Mouse (Mus musculus) erythroblast, embryonic 14.5 days (primary cell): ENCODE measurements around the gene Med19.

Experiments used
- GATA1 ChIP-seq: IDR thresholded peaks from 2 replicates; pipeline ENCODE4 v1.6.1; 2012; ENCODE audit warnings: low read length, inconsistent platforms, mixed read lengths
- TAL1 ChIP-seq: IDR thresholded peaks from 3 replicates; pipeline ENCODE4 v1.6.1; 2012; ENCODE audit warnings: low read length, inconsistent platforms, mixed read lengths

DNA sequence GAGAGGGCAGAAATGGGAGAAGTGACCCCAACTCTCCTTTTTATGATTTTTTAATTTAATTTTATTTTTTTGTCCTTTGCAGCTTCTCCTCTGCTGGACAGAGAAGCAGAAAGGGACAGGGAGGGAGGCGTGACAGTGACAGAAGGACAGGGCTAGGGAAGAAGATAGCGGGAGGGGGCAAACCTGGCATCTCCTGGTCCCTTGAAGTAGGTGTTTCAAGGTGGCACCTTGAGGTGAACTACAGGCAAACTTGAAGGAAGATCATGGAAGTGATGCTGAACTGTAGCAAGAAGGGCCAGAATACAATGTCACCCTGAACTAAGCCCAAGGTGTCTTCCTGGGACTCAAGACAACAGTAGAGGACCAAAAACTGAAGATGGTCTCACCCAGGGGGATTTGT is 56.7 kb downstream of the Med19 start:
- TF ChIP-seq GATA1, result no peak
- TF ChIP-seq TAL1, result no peak
